Mouse (Mus musculus): ENCODE measurements around the gene Znrf2.

Znrf2 gene

GRCm38 (mm10) chr6:54816388-54817065 lies at the start of gene Znrf2:
Znrf2 (plus strand) TSS chr6:54816916.
- DNase-seq: peak; percentile 96

DNA sequence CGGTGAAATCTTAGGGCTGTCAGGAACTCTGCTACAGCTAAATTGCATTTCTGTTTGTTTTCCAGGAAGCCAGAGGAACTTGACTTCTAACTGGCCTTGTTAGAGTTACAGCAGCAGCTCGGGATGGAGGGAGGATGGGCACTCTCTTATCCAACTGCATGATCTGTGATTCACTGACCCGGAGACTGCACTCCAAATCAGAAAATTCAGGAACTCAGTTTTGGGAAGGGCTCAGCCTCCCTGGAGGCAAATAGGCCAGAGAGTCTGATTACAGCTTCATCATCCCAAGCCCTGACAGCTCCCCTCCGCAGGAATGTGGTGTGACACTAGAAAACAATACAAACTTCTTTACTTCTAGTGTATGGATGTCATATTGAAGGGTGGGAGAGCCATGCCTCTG lies 49.0 kb upstream of the Znrf2 start:
- DNase-seq: no peak

DNA sequence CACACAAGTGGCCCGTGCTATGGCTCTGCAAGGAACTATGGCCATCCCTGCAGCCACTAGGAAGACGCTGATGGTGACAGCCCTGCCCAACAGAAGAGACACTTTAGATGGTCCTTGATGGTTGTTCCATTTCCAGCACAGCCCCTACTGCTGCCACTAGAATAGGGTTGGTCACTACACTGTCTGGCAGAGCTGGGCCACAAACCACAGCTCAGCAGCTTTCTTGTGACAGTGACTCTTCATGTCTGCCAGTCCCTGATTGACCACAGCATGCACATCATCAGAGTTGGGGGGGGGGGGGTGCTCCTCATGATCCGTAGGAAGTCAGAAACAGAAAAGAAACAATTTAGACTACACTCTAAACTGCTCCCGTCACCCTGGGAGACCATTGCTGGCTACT lies 46.0 kb upstream of the Znrf2 start:
- no peak for DNase-seq

- peak; percentile 74 for DNase-seq
These were observed 45.5 kb upstream of the Znrf2 start for GRCm38 (mm10) chr6:54771171-54771570.

GRCm38 (mm10) chr6:54772078-54772477 lies 44.6 kb upstream of the Znrf2 start:
- DNase-seq: no peak

DNA sequence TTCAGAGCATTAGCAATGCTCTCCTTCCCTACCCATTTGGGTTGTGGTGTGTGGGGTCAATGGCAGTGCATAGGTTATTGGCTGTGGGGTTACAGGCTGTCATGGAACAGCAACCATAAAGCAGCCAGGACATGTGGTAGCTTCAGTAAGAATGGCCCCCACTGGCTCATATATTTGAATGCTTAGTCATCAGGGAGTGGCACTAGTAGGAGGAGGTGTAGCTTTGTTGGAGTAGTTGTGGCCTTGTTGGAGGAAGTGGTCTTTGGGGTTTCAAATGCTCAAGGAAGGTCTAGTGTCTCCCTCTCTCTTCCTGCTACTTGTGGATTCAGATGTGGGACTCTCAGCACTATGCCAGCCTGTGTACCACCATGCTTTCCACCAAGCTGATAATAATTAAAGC lies 41.0 kb upstream of the Znrf2 start:
- no peak for DNase-seq

DNA sequence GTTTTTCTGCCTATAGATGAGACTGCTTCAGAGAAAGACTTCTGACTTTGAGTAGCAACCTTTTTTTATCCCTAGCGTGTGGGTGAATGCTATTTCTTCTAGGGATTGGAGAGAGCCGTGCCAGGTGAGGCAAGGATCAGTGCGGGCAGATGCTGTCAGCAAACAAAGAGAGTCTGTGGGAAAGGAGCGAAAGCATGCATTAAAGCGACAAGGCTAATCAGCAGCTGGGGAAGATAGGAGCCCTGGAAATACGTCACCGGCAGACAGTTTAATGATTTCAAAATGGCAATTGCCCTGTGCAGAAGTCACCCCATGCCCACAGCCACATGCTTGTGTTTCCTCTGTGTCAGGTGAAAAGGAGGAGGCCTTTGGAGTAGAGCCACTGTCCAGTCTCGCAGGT lies 39.1 kb upstream of the Znrf2 start:
- DNase-seq: no peak

GRCm38 (mm10) chr6:54779968-54780367 lies 36.7 kb upstream of the Znrf2 start:
- no peak for DNase-seq

- no peak for DNase-seq
These were observed 36.0 kb upstream of the Znrf2 start for GRCm38 (mm10) chr6:54780569-54781304.

DNA sequence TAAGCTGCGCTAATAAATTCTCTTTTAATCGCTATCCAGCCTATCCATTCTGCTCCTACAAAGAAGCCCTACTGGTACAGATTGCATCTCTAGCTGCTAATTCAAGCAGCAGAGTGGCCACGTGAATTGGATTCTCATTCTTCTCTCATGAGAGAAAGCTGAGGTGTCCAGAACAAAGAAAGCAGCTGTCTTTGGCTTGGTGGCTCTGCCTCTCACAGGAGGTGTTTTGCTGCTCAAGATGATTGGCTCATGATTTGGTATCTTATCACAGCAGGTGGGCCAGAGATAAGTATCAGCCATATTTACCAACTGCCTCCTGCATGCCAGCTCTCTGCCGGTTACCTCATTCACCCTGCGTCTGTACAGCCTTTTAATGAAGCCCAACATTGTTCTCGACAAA lies 34.8 kb upstream of the Znrf2 start:
- DNase-seq: no peak

DNA sequence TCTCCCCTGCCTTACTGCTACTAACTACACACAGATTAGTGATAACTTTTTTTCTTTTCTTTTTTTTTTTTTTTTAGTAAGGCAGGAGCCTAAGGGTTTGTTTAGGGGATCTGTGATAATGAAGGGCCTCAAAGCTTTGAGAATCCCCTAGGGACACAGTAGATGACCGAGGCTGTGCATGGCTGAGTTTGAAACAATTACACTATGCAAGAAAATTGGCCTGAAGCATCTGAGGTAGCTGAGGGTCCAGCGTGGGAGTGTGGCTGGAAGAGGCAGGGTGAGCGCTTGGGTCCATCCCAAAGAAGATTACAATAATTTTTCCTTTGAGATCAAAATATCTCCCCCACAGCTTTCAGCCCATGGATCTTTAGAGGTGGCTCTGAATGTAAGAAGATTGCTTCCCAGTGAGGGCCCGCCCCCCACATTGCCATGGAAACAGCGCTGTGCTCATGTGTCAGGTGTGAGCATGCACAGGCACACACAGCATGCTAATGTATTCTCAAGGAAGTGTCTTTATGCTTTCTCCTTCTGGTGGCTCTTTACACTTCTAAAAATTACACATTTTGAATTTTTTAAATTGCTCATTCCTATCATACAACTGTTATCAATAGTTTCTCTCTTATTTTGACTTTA lies 31.5 kb upstream of the Znrf2 start:
- DNase-seq: peak; percentile 80

DNA sequence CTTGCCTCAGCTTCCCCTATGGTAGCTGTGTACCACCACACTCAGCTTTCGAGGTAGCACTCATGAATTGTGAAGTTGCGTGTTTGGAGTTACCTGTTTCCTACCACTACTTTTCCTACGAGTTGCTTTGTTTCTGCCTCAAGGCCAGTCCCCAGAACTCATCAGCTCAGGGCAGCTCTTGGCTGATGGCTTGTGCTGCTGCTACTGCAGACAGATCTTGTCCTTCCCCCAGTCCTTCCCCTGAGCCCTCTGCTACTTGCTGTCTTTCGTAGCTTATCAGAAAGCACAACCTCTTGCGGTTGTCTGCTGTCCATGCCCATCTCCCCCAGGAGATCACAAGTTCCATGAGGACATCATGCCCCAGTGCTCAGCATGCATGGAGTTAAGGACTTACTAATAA lies 29.9 kb upstream of the Znrf2 start:
- DNase-seq: no peak

- DNase-seq: no peak
These were observed 28.2 kb upstream of the Znrf2 start for GRCm38 (mm10) chr6:54788493-54788892.

DNA sequence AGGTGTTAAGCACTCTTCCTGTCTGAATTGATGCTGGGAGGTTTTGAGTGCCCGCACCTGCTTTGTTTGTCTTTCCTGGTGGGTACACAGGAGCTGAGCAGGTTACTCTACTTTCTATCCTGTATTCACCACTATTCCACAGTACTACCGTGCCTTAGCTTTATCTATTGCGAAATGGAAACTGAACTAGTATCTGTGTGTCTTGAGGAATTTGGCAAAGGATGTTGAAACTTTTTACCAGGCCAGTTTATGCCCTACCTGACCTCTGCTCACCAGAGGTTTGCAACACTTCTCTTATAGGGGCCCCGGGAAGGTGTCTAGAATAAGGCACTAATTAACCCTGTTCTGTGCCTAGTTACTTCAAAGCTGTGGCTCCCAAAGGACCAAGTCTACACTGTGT lies 27.6 kb upstream of the Znrf2 start:
- DNase-seq: no peak

- no peak for DNase-seq
These were observed 26.6 kb upstream of the Znrf2 start for GRCm38 (mm10) chr6:54790071-54790470.

GRCm38 (mm10) chr6:54793853-54794252 lies 22.9 kb upstream of the Znrf2 start:
- DNase-seq: no peak

DNA sequence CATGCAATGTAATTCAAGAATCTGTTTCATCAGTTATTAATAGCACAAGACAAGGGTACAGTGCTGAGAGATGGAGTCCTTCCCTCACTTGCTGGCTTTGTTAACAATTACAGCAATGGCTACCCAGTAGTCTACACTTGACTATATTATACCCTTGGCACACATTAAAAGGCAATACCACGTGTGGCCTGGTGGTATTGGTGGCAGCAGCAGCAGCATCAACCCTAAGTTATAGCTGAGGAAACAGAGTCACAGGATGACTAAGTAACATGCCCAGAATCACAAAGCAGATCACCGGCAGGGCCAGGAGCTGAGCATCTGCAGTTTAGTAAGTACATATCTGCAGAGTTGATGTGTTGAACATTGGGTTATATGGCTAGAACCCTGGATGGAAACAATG lies 22.3 kb upstream of the Znrf2 start:
- no peak for DNase-seq

GRCm38 (mm10) chr6:54794991-54795390 lies 21.7 kb upstream of the Znrf2 start:
- DNase-seq: no peak

DNA sequence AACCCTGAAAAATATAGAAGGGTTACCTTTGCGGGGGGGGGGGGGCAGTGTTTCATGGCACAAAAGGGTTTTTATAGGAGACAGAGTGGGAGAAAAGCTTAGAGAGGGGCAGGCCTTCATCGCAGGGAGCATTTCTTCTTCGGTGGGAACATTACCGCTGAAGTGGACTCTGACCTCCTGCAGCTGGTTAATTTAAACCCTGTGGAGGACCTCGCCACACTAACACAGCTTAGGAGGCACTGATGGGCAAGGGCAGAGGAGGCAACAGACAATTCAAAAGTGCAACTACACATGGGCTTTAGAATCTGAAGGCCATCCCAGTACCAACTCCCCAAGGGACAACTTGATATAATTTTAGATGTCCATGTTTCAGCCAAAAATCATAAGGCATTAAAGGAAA lies 20.7 kb upstream of the Znrf2 start:
- DNase-seq: no peak

DNA sequence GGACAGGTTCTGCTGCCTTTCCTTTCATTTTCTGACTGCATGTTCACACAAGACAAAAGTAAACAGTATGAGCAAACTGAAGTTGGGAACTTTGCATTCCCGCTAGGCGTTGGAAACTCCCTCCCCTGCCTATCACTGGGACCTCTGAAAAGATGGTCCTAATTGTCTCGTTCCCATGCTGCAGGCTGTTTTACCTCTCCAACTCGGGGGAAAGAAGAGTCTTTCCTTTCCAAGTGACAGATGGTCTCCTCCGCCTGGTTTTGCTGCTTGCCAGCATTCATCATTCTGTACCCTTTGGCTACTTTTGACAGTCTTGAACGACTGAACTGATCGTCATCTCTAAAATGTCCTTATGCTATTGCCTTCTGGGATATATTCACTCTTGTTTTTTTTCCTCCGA lies 14.4 kb upstream of the Znrf2 start:
- peak; percentile 47 for DNase-seq

DNA sequence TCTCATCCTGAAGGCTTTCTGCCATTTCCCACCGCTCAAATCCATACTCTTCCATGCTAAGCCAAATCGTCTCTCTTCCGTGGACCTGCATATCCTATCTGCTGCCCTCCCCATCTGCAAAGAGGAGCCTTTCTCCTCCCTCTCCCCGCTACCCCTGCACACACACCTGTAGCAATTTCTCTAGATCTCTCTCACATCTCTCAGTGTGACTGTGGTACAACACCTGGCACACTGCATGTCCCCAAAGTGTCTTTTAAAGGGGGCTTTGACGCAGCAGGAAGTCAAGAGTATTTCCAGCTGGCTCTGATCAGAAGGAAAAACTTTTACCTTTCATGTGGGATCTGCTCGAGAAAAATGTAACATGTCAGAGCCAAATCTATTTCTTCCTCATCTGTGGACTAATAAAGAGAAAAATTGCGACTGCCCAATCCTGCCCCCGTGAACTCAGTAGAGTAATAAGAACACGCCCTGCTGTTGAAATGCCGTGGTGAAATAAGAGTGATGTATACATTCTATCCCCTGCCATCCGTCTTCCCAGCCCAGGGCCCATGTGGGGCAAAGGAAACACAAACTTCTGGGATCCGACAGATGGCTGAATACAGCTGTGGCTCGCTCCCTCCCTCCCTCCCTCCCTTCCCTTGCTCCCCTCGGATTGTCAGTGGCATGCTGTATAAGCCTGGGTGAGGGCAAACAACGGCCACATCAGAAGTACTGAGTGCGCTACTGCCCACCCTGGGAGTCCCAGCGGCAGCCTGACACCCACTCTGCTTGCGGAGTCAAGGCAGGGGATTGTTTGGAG lies 12.5 kb upstream of the Znrf2 start:
- DNase-seq: no peak

- no peak for DNase-seq
These were observed 10.9 kb upstream of the Znrf2 start for GRCm38 (mm10) chr6:54805779-54806178.

DNA sequence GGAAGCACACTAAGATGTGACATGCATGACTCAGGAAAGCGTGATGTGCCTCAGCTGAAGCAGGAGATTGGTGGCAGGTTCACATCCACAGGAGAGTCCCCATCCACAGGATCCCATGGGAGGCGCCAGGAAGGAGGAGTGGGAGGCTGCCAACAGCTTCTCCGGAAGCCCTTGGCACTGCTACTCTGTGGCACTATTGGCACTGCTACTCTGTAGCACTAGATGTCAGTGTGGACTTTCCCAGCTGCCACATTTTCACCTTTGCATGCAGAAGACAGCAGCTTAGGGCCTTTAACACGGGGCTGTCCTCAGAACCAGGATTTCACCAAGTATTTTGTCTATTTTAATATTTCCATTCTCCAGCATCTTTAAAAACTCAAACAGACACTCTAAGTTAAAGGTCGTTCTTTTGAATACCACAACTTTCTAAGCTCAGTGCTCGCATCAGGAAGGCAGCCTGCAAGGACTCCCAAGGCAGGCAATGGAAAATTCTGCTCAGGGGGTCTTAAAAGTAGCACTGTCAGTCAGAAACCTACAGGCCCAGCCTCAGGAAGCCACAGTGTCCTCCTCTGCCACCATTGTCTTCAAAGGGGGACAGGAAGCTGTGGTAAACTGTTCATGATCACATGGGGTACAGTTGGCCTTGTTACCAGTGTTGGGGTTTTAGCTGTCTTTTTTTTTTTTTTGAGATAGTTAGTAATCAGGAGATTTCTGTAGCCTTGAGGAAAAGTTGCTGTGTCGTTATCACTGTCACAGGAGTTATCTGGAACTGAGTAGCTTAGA lies 7.0 kb upstream of the Znrf2 start:
- peak; percentile 37 for DNase-seq

All from layer of hippocampus, adult 9-11 months (tissue).